Mouse (Mus musculus) CH12.LX (cell line): ENCODE data around the gene Gm43552. TPM values are rescaled to one million over a fixed set of nuclear protein-coding genes. Genes with fewer than 3 reads are reported as not detected.

Source experiments
- DNase-seq: peaks from one replicate; pipeline ENCODE4 v3.0.0-alpha.2; 2013; ENCODE audit errors: extremely low read depth
- H3K27ac ChIP-seq: 2 replicates; pipeline ENCODE4 v1.5.1; 2012; ENCODE audit warnings: low read depth, mild to moderate bottlenecking, control low read depth, moderate library complexity; ENCODE audit not compliant: insufficient read depth
- H3K27me3 ChIP-seq: replicated peaks from 2 replicates; pipeline ENCODE3; 2012; ENCODE audit warnings: inconsistent platforms
- H3K36me3 ChIP-seq, 2 experiments: replicated peaks in 1 of 2; 2 replicates each; pipeline versions ENCODE3 to v1.6.1; 2012; ENCODE audit warnings: inconsistent platforms in 1 of 2, low read length in 1 of 2, mild to moderate bottlenecking in 1 of 2, mixed read lengths in 1 of 2, moderate library complexity in 1 of 2; ENCODE audit not compliant: control insufficient read depth in 1 of 2, insufficient read depth in 1 of 2
- H3K4me1 ChIP-seq, 2 experiments: 2 replicates each; pipeline ENCODE4 v1.6.1; 2012; ENCODE audit warnings: inconsistent platforms in 1 of 2, moderate library complexity in 1 of 2; ENCODE audit not compliant: insufficient read depth in 2 of 2, control insufficient read depth in 1 of 2
- H3K4me2 ChIP-seq: 2 replicates; pipeline ENCODE4 v1.6.1; 2012; ENCODE audit warnings: low read depth, mild to moderate bottlenecking, control low read depth; ENCODE audit not compliant: poor library complexity, insufficient read depth, severe bottlenecking
- H3K4me3 ChIP-seq, 3 experiments: fragments of 150-350 bp in 1 of 3; sonication (generic) in 1 of 3; replicated peaks in 1 of 3; 2 replicates each; pipeline versions ENCODE3 to v1.5.1; 2011 to 2012; ENCODE audit warnings: low read depth in 2 of 3, low read length in 2 of 3, mild to moderate bottlenecking in 2 of 3, moderate library complexity in 2 of 3, control low read depth in 1 of 3, improper control_type of control experiment in 1 of 3, inconsistent platforms in 1 of 3, mixed read lengths in 1 of 3; ENCODE audit not compliant: poor library complexity in 1 of 3
- H3K79me2 ChIP-seq: replicated peaks from 2 replicates; pipeline ENCODE4 v1.6.1; 2012; ENCODE audit warnings: mild to moderate bottlenecking, moderate library complexity; ENCODE audit not compliant: control insufficient read depth, poor library complexity, insufficient read depth, severe bottlenecking; ENCODE audit errors: extremely low read depth
- H3K9ac ChIP-seq: 2 replicates; pipeline ENCODE4 v1.6.1; 2012; ENCODE audit warnings: low read depth, mild to moderate bottlenecking, control low read depth, moderate library complexity; ENCODE audit not compliant: insufficient read depth
- H3K9me3 ChIP-seq: replicated peaks from 2 replicates; pipeline ENCODE3; 2012; ENCODE audit warnings: low read length, inconsistent platforms, mixed read lengths
- BHLHE40 ChIP-seq: IDR thresholded peaks from 2 replicates; pipeline ENCODE4 v1.6.1; 2011; ENCODE audit warnings: mild to moderate bottlenecking, low read depth, low read length, improper control_type of control experiment
- CHD1 ChIP-seq: IDR thresholded peaks from 2 replicates; pipeline ENCODE4 v1.6.1; 2012; ENCODE audit warnings: low read depth, low read length, improper control_type of control experiment, inconsistent platforms
- CHD2 ChIP-seq: IDR thresholded peaks from 2 replicates; pipeline ENCODE4 v1.6.1; 2011; ENCODE audit warnings: low read length, improper control_type of control experiment
- CTCF ChIP-seq, 2 experiments: IDR thresholded peaks in 1 of 2; conservative IDR thresholded peaks in 1 of 2; 2 replicates each; pipeline ENCODE4 v1.5.1; 2011 to 2012; ENCODE audit warnings: low read depth in 2 of 2, low read length in 2 of 2, improper control_type of control experiment in 1 of 2, inconsistent platforms in 1 of 2, mild to moderate bottlenecking in 1 of 2, moderate library complexity in 1 of 2
- EP300 ChIP-seq: IDR thresholded peaks from 2 replicates; pipeline ENCODE4 v1.6.1; 2011; ENCODE audit warnings: low read length, improper control_type of control experiment
- GABPA ChIP-seq: IDR thresholded peaks from 2 replicates; pipeline ENCODE4 v1.6.1; 2012; ENCODE audit warnings: low read depth, low read length, improper control_type of control experiment, inconsistent platforms; ENCODE audit not compliant: insufficient replicate concordance
- IRF4 ChIP-seq: IDR thresholded peaks from 2 replicates; pipeline ENCODE4 v1.6.1; 2014; ENCODE audit warnings: low read depth, mild to moderate bottlenecking, inconsistent platforms, low read length, improper control_type of control experiment
- JUN ChIP-seq: IDR thresholded peaks from 2 replicates; pipeline ENCODE4 v1.6.1; 2011; ENCODE audit warnings: low read depth, mild to moderate bottlenecking, low read length, improper control_type of control experiment, moderate library complexity; ENCODE audit not compliant: insufficient read depth
- KAT2A ChIP-seq: IDR thresholded peaks from 2 replicates; pipeline ENCODE4 v1.6.1; 2012; ENCODE audit warnings: low read length, improper control_type of control experiment, inconsistent platforms; ENCODE audit not compliant: insufficient replicate concordance
- MAFK ChIP-seq: IDR thresholded peaks from 2 replicates; pipeline ENCODE4 v1.6.1; 2011; ENCODE audit warnings: low read length, improper control_type of control experiment; ENCODE audit not compliant: insufficient replicate concordance
- MAX ChIP-seq: IDR thresholded peaks from 2 replicates; pipeline ENCODE4 v1.6.1; 2011; ENCODE audit warnings: low read length, improper control_type of control experiment
- MAZ ChIP-seq: IDR thresholded peaks from 2 replicates; pipeline ENCODE4 v1.6.1; 2012; ENCODE audit warnings: low read depth, mild to moderate bottlenecking, inconsistent platforms, low read length, improper control_type of control experiment, moderate library complexity
- MXI1 ChIP-seq: IDR thresholded peaks from 2 replicates; pipeline ENCODE4 v1.6.1; 2011; ENCODE audit warnings: mild to moderate bottlenecking, low read depth, low read length, improper control_type of control experiment
- MYC ChIP-seq: IDR thresholded peaks from 2 replicates; pipeline ENCODE4 v1.6.1; 2011; ENCODE audit warnings: low read depth, mild to moderate bottlenecking, improper control_type of control experiment, low read length
- NELFE ChIP-seq: IDR thresholded peaks from 2 replicates; pipeline ENCODE4 v1.6.1; 2011; ENCODE audit warnings: low read depth, low read length, improper control_type of control experiment
- NRF1 ChIP-seq: IDR thresholded peaks from 2 replicates; pipeline ENCODE4 v1.6.1; 2014; ENCODE audit warnings: low read depth, mild to moderate bottlenecking, inconsistent platforms, low read length, improper control_type of control experiment, moderate library complexity
- PAX5 ChIP-seq: IDR thresholded peaks from 2 replicates; pipeline ENCODE4 v1.6.1; 2012; ENCODE audit warnings: low read length, inconsistent platforms, mixed read lengths
- POLR2A ChIP-seq: IDR thresholded peaks from 2 replicates; pipeline ENCODE4 v1.6.1; 2011; ENCODE audit warnings: low read depth, mild to moderate bottlenecking, improper control_type of control experiment, low read length
- POLR2AphosphoS2 ChIP-seq: IDR thresholded peaks from 2 replicates; pipeline ENCODE4 v1.6.1; 2011; ENCODE audit warnings: low read depth, low read length, improper control_type of control experiment
- RAD21 ChIP-seq: IDR thresholded peaks from 2 replicates; pipeline ENCODE4 v1.6.1; 2011; ENCODE audit warnings: low read depth, mild to moderate bottlenecking, low read length, improper control_type of control experiment, moderate library complexity
- RCOR1 ChIP-seq: conservative IDR thresholded peaks from 2 replicates; pipeline ENCODE4 v1.6.1; 2012; ENCODE audit warnings: low read depth, mild to moderate bottlenecking, inconsistent platforms, low read length, improper control_type of control experiment
- SIN3A ChIP-seq: IDR thresholded peaks from 2 replicates; pipeline ENCODE4 v1.6.1; 2012; ENCODE audit warnings: low read length, improper control_type of control experiment, inconsistent platforms
- SMC3 ChIP-seq: IDR thresholded peaks from 2 replicates; pipeline ENCODE4 v1.6.1; 2011; ENCODE audit warnings: low read depth, low read length, improper control_type of control experiment
- TBP ChIP-seq: conservative IDR thresholded peaks from 2 replicates; pipeline ENCODE4 v1.6.1; 2011; ENCODE audit warnings: low read depth, low read length, improper control_type of control experiment
- TCF12 ChIP-seq: IDR thresholded peaks from 2 replicates; pipeline ENCODE4 v1.6.1; 2014; ENCODE audit warnings: low read depth, mild to moderate bottlenecking, inconsistent platforms, low read length, improper control_type of control experiment
- UBTF ChIP-seq: IDR thresholded peaks from 2 replicates; pipeline ENCODE4 v1.6.1; 2012; ENCODE audit warnings: low read depth, mild to moderate bottlenecking, inconsistent platforms, low read length, improper control_type of control experiment, moderate library complexity
- USF1 ChIP-seq: IDR thresholded peaks from 2 replicates; pipeline ENCODE4 v1.6.1; 2014; ENCODE audit warnings: low read depth, mild to moderate bottlenecking, inconsistent platforms, low read length, improper control_type of control experiment
- USF2 ChIP-seq: conservative IDR thresholded peaks from 2 replicates; pipeline ENCODE4 v1.6.1; 2011; ENCODE audit warnings: low read depth, low read length, improper control_type of control experiment
- ZC3H11A ChIP-seq: IDR thresholded peaks from 2 replicates; pipeline ENCODE4 v1.6.1; 2012; ENCODE audit warnings: low read depth, mild to moderate bottlenecking, inconsistent platforms, low read length, improper control_type of control experiment
- ZMIZ1 ChIP-seq: IDR thresholded peaks from 2 replicates; pipeline ENCODE4 v1.6.1; 2012; ENCODE audit warnings: low read depth, mild to moderate bottlenecking, inconsistent platforms, low read length, improper control_type of control experiment
- dilution Hi-C: fragments of 300-500 bp; cut with MboI; formaldehyde crosslinking; loops from 2 replicates; pipeline ENCODE4 v1.14.3; 2020; ENCODE audit warnings: low sequenced_read_pairs; ENCODE audit not compliant: extremely low pct_unique_long_range_greater_than_20kb, extremely low pct_ligation_motif_present
- in situ Hi-C: fragments of 300-500 bp; cut with MboI; formaldehyde crosslinking; loops from 3 replicates; pipeline ENCODE4 v1.14.3; 2019; ENCODE audit warnings: low sequenced_read_pairs, low pct_ligation_motif_present, low pct_unique_long_range_greater_than_20kb, mixed read lengths
- polyA plus RNA-seq: library from polyadenylated mRNA; unstranded; fragments of >175 nt; gene quantifications from 2 replicates; pipeline ENCODE4 v1.2.1, GENCODE M21; 2012; ENCODE audit warnings: low read depth; ENCODE audit not compliant: insufficient read length
- total RNA-seq, 2 experiments: library from RNA; depleted of rRNA; stranded (reverse); fragments of 300-350 nt in 1 of 2; fragments of >200 nt in 1 of 2; gene quantifications; 2 replicates each; pipeline ENCODE4 v1.2.3; 2012 to 2014

Gene Gm43552
- total and polyA plus RNA-seq, 3 experiments = 2.1 TPM; not detected in 2

DNA sequence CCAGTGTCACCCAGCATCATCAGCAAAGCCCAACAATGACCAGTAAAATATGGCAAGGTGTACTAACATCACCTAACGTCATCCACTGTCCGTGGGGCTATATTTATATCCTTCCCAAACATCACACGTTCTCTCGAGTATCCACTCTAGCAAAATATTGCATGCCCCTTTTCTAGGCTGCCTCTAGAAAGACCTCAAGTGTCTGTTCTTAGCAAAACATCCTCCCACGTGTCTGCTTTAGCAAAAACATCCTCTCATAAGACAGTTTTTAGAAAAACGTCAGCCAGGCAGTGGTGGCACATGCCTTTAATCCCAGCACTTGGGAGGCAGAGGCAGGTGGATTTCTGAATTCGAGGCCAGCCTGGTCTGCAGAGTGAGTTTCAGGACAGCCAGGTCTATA lies 7.6 kb upstream of the Gm43552 start:
- no peak for DNase-seq
- Histone ChIP-seq H3K36me3 (no peaks in the 10 kb centered on the region), H3K27me3 (peaks cover 5% of the 10 kb centered on the region), H3K9ac (no peak overlapping the region), H3K27ac (no peak overlapping the region), H3K4me1 (no peaks in the 10 kb centered on the region), H3K4me3 (no peak overlapping the region), H3K9me3 (no peaks in the 10 kb centered on the region), H3K79me2 (no peaks in the 10 kb centered on the region)
- in situ Hi-C loops = no loop called here
- dilution Hi-C loops = no loop called here
- TF ChIP-seq EP300 = no peak
- TF ChIP-seq, all 38 proteins: peak for 0
- no peak overlapping the region for H3K4me2 ChIP-seq

DNA sequence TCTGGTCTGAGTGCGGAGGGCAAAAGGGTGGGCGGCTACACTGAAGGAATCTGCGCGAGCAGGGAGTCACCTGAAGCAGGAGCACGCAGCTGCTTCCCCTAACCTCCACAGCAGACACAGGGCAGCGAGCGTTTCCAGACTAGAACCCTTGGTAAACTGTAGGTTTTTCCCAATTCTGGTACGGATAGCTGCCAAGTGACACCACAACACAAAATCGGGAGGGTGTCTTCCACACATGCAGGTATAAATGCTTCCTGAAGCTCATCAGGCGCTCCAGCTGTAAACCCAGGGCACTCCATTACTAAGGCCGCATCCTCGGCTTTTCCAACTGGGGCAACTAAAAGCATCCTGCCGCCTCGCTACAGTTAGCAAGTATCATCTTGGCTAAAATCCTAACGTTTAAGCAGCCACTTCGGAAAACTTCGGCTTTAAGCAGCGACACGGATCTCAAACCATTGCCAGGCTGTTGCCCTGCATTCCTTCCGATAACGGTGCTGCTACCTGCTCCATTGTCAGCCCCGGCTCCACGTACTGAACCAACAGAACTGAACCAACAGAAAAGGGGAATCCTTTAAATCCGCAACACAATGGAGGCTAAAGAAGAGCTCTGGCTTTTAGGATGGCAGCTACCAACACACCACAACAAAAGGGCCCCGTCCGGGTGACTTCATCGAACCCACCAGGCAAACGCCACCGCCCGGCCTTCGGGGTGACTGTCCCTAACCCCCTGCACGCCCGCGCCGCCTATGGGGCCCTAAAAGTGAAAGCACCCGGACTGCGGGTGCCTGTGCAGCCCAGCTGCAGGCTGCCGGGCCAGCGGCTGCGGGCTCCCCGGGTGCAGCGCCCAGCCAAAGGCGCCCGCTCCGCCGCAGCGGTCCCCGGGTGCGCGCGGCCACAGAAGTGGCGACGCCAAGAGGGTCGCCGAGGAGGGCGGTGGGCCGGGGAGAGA lies 592 bp downstream of the Gm43552 start:
- peaks cover 3 to 34% of the 10 kb centered on the region in 2 experiments; a peak in 3 of 4 replicates for H3K4me1 ChIP-seq
- dilution Hi-C loops = no loop called here

More for the DNA sequence above, 592 bp downstream of the Gm43552 start:
- peak; percentile 60 for DNase-seq
- Histone ChIP-seq H3K9ac (peak overlapping the region; percentile 73), H3K27ac (no peak overlapping the region), H3K27me3 (peaks cover 42% of the 10 kb centered on the region), H3K36me3 (peaks cover 0 to 3% of the 10 kb centered on the region in 2 experiments), H3K9me3 (no peaks in the 10 kb centered on the region), H3K4me2 (peak overlapping the region; percentile 95)
- in situ Hi-C loops = no loop called here
- TF ChIP-seq POLR2AphosphoS2 = no peak
- no peak for TF ChIP-seq KAT2A
- TF ChIP-seq MAX = no peak; the same call in 1 of the 2 replicates
- no peak; the same call in 1 of the 2 replicates for TF ChIP-seq SIN3A
- no peak for TF ChIP-seq USF2
- TF ChIP-seq PAX5 = no peak
- no peak for TF ChIP-seq NELFE
- TF ChIP-seq EP300 = no peak
- TF ChIP-seq USF1 = no peak
- no peak for TF ChIP-seq TBP
- TF ChIP-seq SMC3 = peak; percentile 23
- TF ChIP-seq IRF4 = peak; percentile 8; the same call in 1 of the 2 replicates
- no peak for TF ChIP-seq POLR2A
- no peak for TF ChIP-seq CHD2
- TF ChIP-seq ZC3H11A = no peak
- no peak for TF ChIP-seq CHD1
- TF ChIP-seq RCOR1 = no peak
- TF ChIP-seq ZMIZ1 = no peak
- TF ChIP-seq JUN = no peak
- no peak for TF ChIP-seq MAZ
- TF ChIP-seq TCF12 = no peak; the same call in 1 of the 2 replicates
- TF ChIP-seq NRF1 = peak; percentile 43; the same call in 1 of the 2 replicates
- no peak for TF ChIP-seq MXI1
- TF ChIP-seq CTCF (conservative IDR thresholded peaks at IDR 0.05 in 1 of 2, IDR thresholded peaks at IDR 0.05 in 1 of 2; ENCODE audit: low read depth in 2 of 2, low read length in 2 of 2) = peak in 1 of 2 experiments; percentile 60; a peak in 2 of 4 replicates
- no peak for TF ChIP-seq RAD21
- no peak for TF ChIP-seq GABPA
- TF ChIP-seq BHLHE40 = no peak
- no peak for TF ChIP-seq MYC
- TF ChIP-seq MAFK = no peak
- TF ChIP-seq UBTF = peak; percentile 92
- TF ChIP-seq, all 38 proteins: peak for 5
- Histone ChIP-seq H3K4me3 (peak overlapping the region; percentile 53 to 88 (median 76)), H3K79me2 (no peaks in the 10 kb centered on the region)
